Mouse (Mus musculus): ENCODE results near the gene Rec114. TPM values are rescaled to one million over a fixed set of nuclear protein-coding genes. Genes with fewer than 3 reads are reported as not detected.

The Rec114 gene
- polyA plus RNA-seq, 1 experiment from 2014 or later = 1.9 TPM

DNA sequence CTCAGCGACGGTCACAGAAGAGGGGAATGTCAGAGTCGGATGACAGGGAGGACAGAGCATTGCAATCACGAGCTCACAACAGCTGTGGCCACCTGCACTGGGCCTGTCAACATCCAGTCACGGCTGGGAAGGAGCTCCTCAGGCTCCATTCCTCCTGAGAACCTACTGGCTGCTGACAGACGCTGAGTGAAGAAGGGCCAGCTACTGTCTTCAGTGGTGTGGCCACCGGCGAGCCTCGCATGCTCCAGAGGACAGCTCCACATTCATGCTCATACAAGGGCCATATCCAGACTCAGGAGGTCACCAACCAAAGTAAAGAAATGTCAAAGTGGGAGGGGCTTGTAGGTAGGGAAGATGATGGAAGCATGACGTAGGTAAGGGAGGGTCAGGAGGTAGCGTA, 36.0 kb downstream of the Rec114 start:
- ATAC-seq = no peak
- Histone ChIP-seq H3K27ac (ENCODE audit: low read depth, low read length) (no peak overlapping the region), H3K4me3 (ENCODE audit: low read depth, low read length) (no peak overlapping the region), H3K36me3 (ENCODE audit: control insufficient read depth, insufficient read depth) (no peaks in the 10 kb centered on the region), H3K9ac (ENCODE audit: low read depth, low read length) (no peak overlapping the region), H3K27me3 (replicated peaks; ENCODE audit: control insufficient read depth, insufficient read depth, low read length) (no peaks in the 10 kb centered on the region), H3K4me1 (replicated peaks; ENCODE audit: control insufficient read depth, insufficient read depth, low read length) (no peaks in the 10 kb centered on the region), H3K4me2 (replicated peaks; ENCODE audit: low read depth) (no peak overlapping the region), H3K9me3 (ENCODE audit: control insufficient read depth) (no peaks in the 10 kb centered on the region)
- no peak for TF ChIP-seq CTCF (IDR thresholded peaks at IDR 0.05; ENCODE audit: low read depth)
- 78% methylated on average over 11 of the region's 11 CpGs for WGBS

GRCm38 (mm10) chr9:58706024-58706423, 37.7 kb downstream of the Rec114 start:
- H3K4me3 ChIP-seq (ENCODE audit: low read depth, low read length) = no peak overlapping the region
- H3K9me3 ChIP-seq (ENCODE audit: control insufficient read depth) = no peaks in the 10 kb centered on the region
- no peak for TF ChIP-seq CTCF (IDR thresholded peaks at IDR 0.05; ENCODE audit: low read depth)
- 59% methylated on average over 7 of the region's 7 CpGs for WGBS
- no peak overlapping the region for H3K4me2 ChIP-seq (replicated peaks; ENCODE audit: low read depth)
- ATAC-seq = peak; percentile 63; the same call in 1 of the 2 replicates
- no peak overlapping the region for H3K27ac ChIP-seq (ENCODE audit: low read depth, low read length)
- no peaks in the 10 kb centered on the region for H3K27me3 ChIP-seq (replicated peaks; ENCODE audit: control insufficient read depth, insufficient read depth, low read length)
- H3K9ac ChIP-seq (ENCODE audit: low read depth, low read length) = no peak overlapping the region
- H3K4me1 ChIP-seq (replicated peaks; ENCODE audit: control insufficient read depth, insufficient read depth, low read length) = no peaks in the 10 kb centered on the region
- no peaks in the 10 kb centered on the region for H3K36me3 ChIP-seq (ENCODE audit: control insufficient read depth, insufficient read depth)

- no peak for TF ChIP-seq CTCF (IDR thresholded peaks at IDR 0.05; ENCODE audit: low read depth)
- no peak for ATAC-seq
- no peak overlapping the region for H3K9ac ChIP-seq (ENCODE audit: low read depth, low read length)
- no peaks in the 10 kb centered on the region for H3K9me3 ChIP-seq (ENCODE audit: control insufficient read depth)
- no peak overlapping the region for H3K4me2 ChIP-seq (replicated peaks; ENCODE audit: low read depth)
- no peaks in the 10 kb centered on the region for H3K4me1 ChIP-seq (replicated peaks; ENCODE audit: control insufficient read depth, insufficient read depth, low read length)
- no peaks in the 10 kb centered on the region for H3K36me3 ChIP-seq (ENCODE audit: control insufficient read depth, insufficient read depth)
- H3K4me3 ChIP-seq (ENCODE audit: low read depth, low read length) = no peak overlapping the region
- H3K27ac ChIP-seq (ENCODE audit: low read depth, low read length) = no peak overlapping the region
- H3K27me3 ChIP-seq (replicated peaks; ENCODE audit: control insufficient read depth, insufficient read depth, low read length) = no peaks in the 10 kb centered on the region
- WGBS = 82% methylated on average over 7 of the region's 7 CpGs
Observed at GRCm38 (mm10) chr9:58703766-58704165, 40.0 kb downstream of the Rec114 start.

DNA sequence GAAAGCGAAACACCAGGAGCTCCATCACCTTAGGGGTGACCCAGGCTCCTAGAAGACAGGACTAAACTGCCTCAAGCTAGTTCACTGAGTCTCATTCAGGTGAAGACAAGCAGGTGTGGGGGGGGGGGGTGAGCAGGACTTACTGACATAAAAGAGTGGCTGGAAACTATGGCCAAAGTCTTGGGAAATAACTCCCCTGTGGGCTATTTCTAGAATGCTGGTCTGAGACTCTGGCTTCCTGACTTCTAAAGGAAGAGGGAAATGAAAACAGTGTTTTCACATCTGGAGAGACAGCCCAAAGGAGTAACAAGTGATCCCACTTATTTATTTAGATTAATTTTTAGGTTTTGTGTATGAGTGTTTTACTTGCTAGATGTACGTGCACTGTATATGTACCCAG, 42.0 kb downstream of the Rec114 start:
- no peak overlapping the region for H3K9ac ChIP-seq (ENCODE audit: low read depth, low read length)
- no peaks in the 10 kb centered on the region for H3K9me3 ChIP-seq (ENCODE audit: control insufficient read depth)
- no peaks in the 10 kb centered on the region for H3K27me3 ChIP-seq (replicated peaks; ENCODE audit: control insufficient read depth, insufficient read depth, low read length)
- TF ChIP-seq CTCF (IDR thresholded peaks at IDR 0.05; ENCODE audit: low read depth) = no peak
- H3K36me3 ChIP-seq (ENCODE audit: control insufficient read depth, insufficient read depth) = no peaks in the 10 kb centered on the region
- H3K4me1 ChIP-seq (replicated peaks; ENCODE audit: control insufficient read depth, insufficient read depth, low read length) = no peaks in the 10 kb centered on the region
- H3K4me2 ChIP-seq (replicated peaks; ENCODE audit: low read depth) = no peak overlapping the region
- ATAC-seq = no peak
- no peak overlapping the region for H3K4me3 ChIP-seq (ENCODE audit: low read depth, low read length)
- H3K27ac ChIP-seq (ENCODE audit: low read depth, low read length) = no peak overlapping the region
- 80% methylated on average over 2 of the region's 2 CpGs for WGBS

DNA sequence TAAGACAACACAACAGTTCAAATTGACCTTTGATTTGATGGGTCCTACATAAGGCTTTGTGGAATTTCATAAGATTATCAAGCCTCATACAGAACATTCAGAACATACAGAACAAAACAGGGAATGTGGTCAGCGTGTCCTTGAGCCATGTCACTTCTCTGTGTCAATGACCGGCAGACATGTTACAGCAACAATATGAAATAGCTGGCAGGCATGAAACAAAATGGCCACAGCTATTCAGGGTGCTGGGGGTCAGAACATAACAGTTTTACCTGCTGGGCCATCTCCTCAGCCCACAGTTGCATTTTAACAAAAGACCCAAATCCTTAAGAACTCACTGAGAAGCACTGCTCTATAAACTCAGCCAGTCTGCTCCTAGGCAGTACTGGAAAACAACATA, 45.3 kb downstream of the Rec114 start:
- H3K4me1 ChIP-seq (replicated peaks; ENCODE audit: control insufficient read depth, insufficient read depth, low read length) = no peaks in the 10 kb centered on the region
- 92% methylated on average over 2 of the region's 2 CpGs for WGBS
- H3K9ac ChIP-seq (ENCODE audit: low read depth, low read length) = no peak overlapping the region
- H3K36me3 ChIP-seq (ENCODE audit: control insufficient read depth, insufficient read depth) = no peaks in the 10 kb centered on the region
- no peak overlapping the region for H3K4me3 ChIP-seq (ENCODE audit: low read depth, low read length)
- no peak overlapping the region for H3K4me2 ChIP-seq (replicated peaks; ENCODE audit: low read depth)
- no peaks in the 10 kb centered on the region for H3K27me3 ChIP-seq (replicated peaks; ENCODE audit: control insufficient read depth, insufficient read depth, low read length)
- TF ChIP-seq CTCF (IDR thresholded peaks at IDR 0.05; ENCODE audit: low read depth) = no peak
- H3K27ac ChIP-seq (ENCODE audit: low read depth, low read length) = no peak overlapping the region
- no peaks in the 10 kb centered on the region for H3K9me3 ChIP-seq (ENCODE audit: control insufficient read depth)
- no peak for ATAC-seq

DNA sequence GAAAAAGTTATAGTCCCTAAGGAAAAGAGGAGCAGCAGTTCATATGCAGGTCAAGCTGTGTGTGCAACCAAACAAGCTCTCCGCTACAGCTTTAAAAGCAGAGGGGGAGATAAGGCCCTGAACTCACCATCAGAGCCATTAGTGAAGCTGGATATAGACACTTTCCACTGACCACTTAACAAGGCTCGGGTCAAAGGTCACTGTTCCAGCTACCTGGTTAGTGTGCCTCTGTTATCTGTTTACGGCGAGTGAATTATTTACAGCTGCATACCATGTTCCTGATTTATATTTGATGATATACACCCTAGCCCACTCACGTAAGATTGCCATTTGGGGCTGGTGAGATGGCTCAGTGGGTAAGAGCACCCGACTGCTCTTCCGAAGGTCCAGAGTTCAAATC, 52.3 kb downstream of the Rec114 start:
- 43% methylated on average over 7 of the region's 7 CpGs for WGBS
- H3K9me3 ChIP-seq (ENCODE audit: control insufficient read depth) = no peaks in the 10 kb centered on the region
- no peak overlapping the region for H3K9ac ChIP-seq (ENCODE audit: low read depth, low read length)
- H3K36me3 ChIP-seq (ENCODE audit: control insufficient read depth, insufficient read depth) = no peaks in the 10 kb centered on the region
- no peak overlapping the region for H3K4me2 ChIP-seq (replicated peaks; ENCODE audit: low read depth)
- no peak for TF ChIP-seq CTCF (IDR thresholded peaks at IDR 0.05; ENCODE audit: low read depth)
- H3K27me3 ChIP-seq (replicated peaks; ENCODE audit: control insufficient read depth, insufficient read depth, low read length) = no peaks in the 10 kb centered on the region
- H3K27ac ChIP-seq (ENCODE audit: low read depth, low read length) = no peak overlapping the region
- no peaks in the 10 kb centered on the region for H3K4me1 ChIP-seq (replicated peaks; ENCODE audit: control insufficient read depth, insufficient read depth, low read length)
- H3K4me3 ChIP-seq (ENCODE audit: low read depth, low read length) = no peak overlapping the region
- 0 out of 2 replicates have a peak, but pooled peaks have one; percentile 25 for ATAC-seq

DNA sequence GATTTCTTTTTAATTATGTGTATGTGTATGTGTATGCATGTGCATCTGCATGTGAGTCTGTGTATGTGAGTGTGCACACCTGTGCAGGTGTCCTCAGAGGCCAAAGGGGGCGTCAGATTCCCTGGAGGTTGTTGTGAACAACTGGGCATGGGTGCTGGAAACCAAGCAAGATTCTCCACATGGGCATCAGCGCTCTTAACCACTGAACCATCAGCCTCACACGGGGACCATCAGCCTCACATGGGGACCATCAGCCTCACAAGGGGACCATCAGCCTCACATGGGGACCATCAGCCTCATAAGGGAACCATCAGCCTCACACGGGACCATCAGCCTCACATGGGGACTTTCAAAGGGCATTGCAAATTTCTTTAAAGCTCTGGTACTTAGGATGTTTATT, 53.1 kb downstream of the Rec114 start:
- Histone ChIP-seq H3K36me3 (ENCODE audit: control insufficient read depth, insufficient read depth) (no peaks in the 10 kb centered on the region), H3K9me3 (ENCODE audit: control insufficient read depth) (no peaks in the 10 kb centered on the region), H3K4me1 (replicated peaks; ENCODE audit: control insufficient read depth, insufficient read depth, low read length) (no peaks in the 10 kb centered on the region), H3K4me3 (ENCODE audit: low read depth, low read length) (no peak overlapping the region), H3K27ac (ENCODE audit: low read depth, low read length) (no peak overlapping the region), H3K9ac (ENCODE audit: low read depth, low read length) (no peak overlapping the region), H3K27me3 (replicated peaks; ENCODE audit: control insufficient read depth, insufficient read depth, low read length) (no peaks in the 10 kb centered on the region), H3K4me2 (replicated peaks; ENCODE audit: low read depth) (no peak overlapping the region)
- no peak for TF ChIP-seq CTCF (IDR thresholded peaks at IDR 0.05; ENCODE audit: low read depth)
- whole genome bisulfite sequencing = 86% methylated on average over 4 of the region's 4 CpGs
- no peak for ATAC-seq

Data from intestine, postnatal 0 days (tissue).